Mouse (Mus musculus) G1E (cell line): ENCODE measurements around the gene Lmntd1.

Experiments
- CTCF ChIP-seq: IDR thresholded peaks from 2 replicates; pipeline ENCODE4 v1.5.1; 2012; ENCODE audit warnings: low read depth, low read length, inconsistent platforms, mixed read lengths
- GATA1 ChIP-seq: IDR thresholded peaks from 2 replicates; pipeline ENCODE4 v1.6.1; 2012; ENCODE audit warnings: borderline replicate concordance, low read length, inconsistent platforms, mixed read lengths

- no peak for TF ChIP-seq CTCF
- no peak for TF ChIP-seq GATA1
Measured at GRCm38 (mm10) chr6:145481938-145482337, 132.2 kb downstream of the Lmntd1 start.
